Mouse (Mus musculus) CH12.LX (cell line): ENCODE measurements around the gene Itgb3bp. TPM values are rescaled to one million over a fixed set of nuclear protein-coding genes. Genes with fewer than 3 reads are reported as not detected.

ENCODE experiments used
- DNase-seq: peaks from one replicate; pipeline ENCODE4 v3.0.0-alpha.2; 2013; ENCODE audit errors: extremely low read depth
- H3K27ac ChIP-seq: 2 replicates; pipeline ENCODE4 v1.5.1; 2012; ENCODE audit warnings: low read depth, mild to moderate bottlenecking, control low read depth, moderate library complexity; ENCODE audit not compliant: insufficient read depth
- H3K27me3 ChIP-seq: replicated peaks from 2 replicates; pipeline ENCODE3; 2012; ENCODE audit warnings: inconsistent platforms
- H3K36me3 ChIP-seq, 2 experiments: replicated peaks in 1 of 2; 2 replicates each; pipeline versions ENCODE3 to v1.6.1; 2012; ENCODE audit warnings: inconsistent platforms in 1 of 2, low read length in 1 of 2, mild to moderate bottlenecking in 1 of 2, mixed read lengths in 1 of 2, moderate library complexity in 1 of 2; ENCODE audit not compliant: control insufficient read depth in 1 of 2, insufficient read depth in 1 of 2
- H3K4me1 ChIP-seq, 2 experiments: 2 replicates each; pipeline ENCODE4 v1.6.1; 2012; ENCODE audit warnings: inconsistent platforms in 1 of 2, moderate library complexity in 1 of 2; ENCODE audit not compliant: insufficient read depth in 2 of 2, control insufficient read depth in 1 of 2
- H3K4me2 ChIP-seq: 2 replicates; pipeline ENCODE4 v1.6.1; 2012; ENCODE audit warnings: low read depth, mild to moderate bottlenecking, control low read depth; ENCODE audit not compliant: poor library complexity, insufficient read depth, severe bottlenecking
- H3K4me3 ChIP-seq, 3 experiments: fragments of 150-350 bp in 1 of 3; sonication (generic) in 1 of 3; replicated peaks in 1 of 3; 2 replicates each; pipeline versions ENCODE3 to v1.5.1; 2011 to 2012; ENCODE audit warnings: low read depth in 2 of 3, low read length in 2 of 3, mild to moderate bottlenecking in 2 of 3, moderate library complexity in 2 of 3, control low read depth in 1 of 3, improper control_type of control experiment in 1 of 3, inconsistent platforms in 1 of 3, mixed read lengths in 1 of 3; ENCODE audit not compliant: poor library complexity in 1 of 3
- H3K79me2 ChIP-seq: replicated peaks from 2 replicates; pipeline ENCODE4 v1.6.1; 2012; ENCODE audit warnings: mild to moderate bottlenecking, moderate library complexity; ENCODE audit not compliant: control insufficient read depth, poor library complexity, insufficient read depth, severe bottlenecking; ENCODE audit errors: extremely low read depth
- H3K9ac ChIP-seq: 2 replicates; pipeline ENCODE4 v1.6.1; 2012; ENCODE audit warnings: low read depth, mild to moderate bottlenecking, control low read depth, moderate library complexity; ENCODE audit not compliant: insufficient read depth
- H3K9me3 ChIP-seq: replicated peaks from 2 replicates; pipeline ENCODE3; 2012; ENCODE audit warnings: low read length, inconsistent platforms, mixed read lengths
- BHLHE40 ChIP-seq: IDR thresholded peaks from 2 replicates; pipeline ENCODE4 v1.6.1; 2011; ENCODE audit warnings: mild to moderate bottlenecking, low read depth, low read length, improper control_type of control experiment
- CHD2 ChIP-seq: IDR thresholded peaks from 2 replicates; pipeline ENCODE4 v1.6.1; 2011; ENCODE audit warnings: low read length, improper control_type of control experiment
- EP300 ChIP-seq: IDR thresholded peaks from 2 replicates; pipeline ENCODE4 v1.6.1; 2011; ENCODE audit warnings: low read length, improper control_type of control experiment
- KAT2A ChIP-seq: IDR thresholded peaks from 2 replicates; pipeline ENCODE4 v1.6.1; 2012; ENCODE audit warnings: low read length, improper control_type of control experiment, inconsistent platforms; ENCODE audit not compliant: insufficient replicate concordance
- MAFK ChIP-seq: IDR thresholded peaks from 2 replicates; pipeline ENCODE4 v1.6.1; 2011; ENCODE audit warnings: low read length, improper control_type of control experiment; ENCODE audit not compliant: insufficient replicate concordance
- MAZ ChIP-seq: IDR thresholded peaks from 2 replicates; pipeline ENCODE4 v1.6.1; 2012; ENCODE audit warnings: low read depth, mild to moderate bottlenecking, inconsistent platforms, low read length, improper control_type of control experiment, moderate library complexity
- MEF2A ChIP-seq: IDR thresholded peaks from 2 replicates; pipeline ENCODE4 v1.6.1; 2014; ENCODE audit warnings: low read depth, mild to moderate bottlenecking, inconsistent platforms, low read length, improper control_type of control experiment, borderline replicate concordance
- MXI1 ChIP-seq: IDR thresholded peaks from 2 replicates; pipeline ENCODE4 v1.6.1; 2011; ENCODE audit warnings: mild to moderate bottlenecking, low read depth, low read length, improper control_type of control experiment
- NELFE ChIP-seq: IDR thresholded peaks from 2 replicates; pipeline ENCODE4 v1.6.1; 2011; ENCODE audit warnings: low read depth, low read length, improper control_type of control experiment
- POLR2AphosphoS2 ChIP-seq: IDR thresholded peaks from 2 replicates; pipeline ENCODE4 v1.6.1; 2011; ENCODE audit warnings: low read depth, low read length, improper control_type of control experiment
- RAD21 ChIP-seq: IDR thresholded peaks from 2 replicates; pipeline ENCODE4 v1.6.1; 2011; ENCODE audit warnings: low read depth, mild to moderate bottlenecking, low read length, improper control_type of control experiment, moderate library complexity
- RCOR1 ChIP-seq: conservative IDR thresholded peaks from 2 replicates; pipeline ENCODE4 v1.6.1; 2012; ENCODE audit warnings: low read depth, mild to moderate bottlenecking, inconsistent platforms, low read length, improper control_type of control experiment
- SIN3A ChIP-seq: IDR thresholded peaks from 2 replicates; pipeline ENCODE4 v1.6.1; 2012; ENCODE audit warnings: low read length, improper control_type of control experiment, inconsistent platforms
- TCF12 ChIP-seq: IDR thresholded peaks from 2 replicates; pipeline ENCODE4 v1.6.1; 2014; ENCODE audit warnings: low read depth, mild to moderate bottlenecking, inconsistent platforms, low read length, improper control_type of control experiment
- UBTF ChIP-seq: IDR thresholded peaks from 2 replicates; pipeline ENCODE4 v1.6.1; 2012; ENCODE audit warnings: low read depth, mild to moderate bottlenecking, inconsistent platforms, low read length, improper control_type of control experiment, moderate library complexity
- USF2 ChIP-seq: conservative IDR thresholded peaks from 2 replicates; pipeline ENCODE4 v1.6.1; 2011; ENCODE audit warnings: low read depth, low read length, improper control_type of control experiment
- ZC3H11A ChIP-seq: IDR thresholded peaks from 2 replicates; pipeline ENCODE4 v1.6.1; 2012; ENCODE audit warnings: low read depth, mild to moderate bottlenecking, inconsistent platforms, low read length, improper control_type of control experiment
- ZMIZ1 ChIP-seq: IDR thresholded peaks from 2 replicates; pipeline ENCODE4 v1.6.1; 2012; ENCODE audit warnings: low read depth, mild to moderate bottlenecking, inconsistent platforms, low read length, improper control_type of control experiment
- ZNF384 ChIP-seq: IDR thresholded peaks from 2 replicates; pipeline ENCODE4 v1.6.1; 2012; ENCODE audit warnings: low read depth, low read length, improper control_type of control experiment, inconsistent platforms
- dilution Hi-C: fragments of 300-500 bp; cut with MboI; formaldehyde crosslinking; loops from 2 replicates; pipeline ENCODE4 v1.14.3; 2020; ENCODE audit warnings: low sequenced_read_pairs; ENCODE audit not compliant: extremely low pct_unique_long_range_greater_than_20kb, extremely low pct_ligation_motif_present
- in situ Hi-C: fragments of 300-500 bp; cut with MboI; formaldehyde crosslinking; loops from 3 replicates; pipeline ENCODE4 v1.14.3; 2019; ENCODE audit warnings: low sequenced_read_pairs, low pct_ligation_motif_present, low pct_unique_long_range_greater_than_20kb, mixed read lengths
- polyA plus RNA-seq: library from polyadenylated mRNA; unstranded; fragments of >175 nt; gene quantifications from 2 replicates; pipeline ENCODE4 v1.2.1, GENCODE M21; 2012; ENCODE audit warnings: low read depth; ENCODE audit not compliant: insufficient read length
- total RNA-seq, 2 experiments: library from RNA; depleted of rRNA; stranded (reverse); fragments of 300-350 nt in 1 of 2; fragments of >200 nt in 1 of 2; gene quantifications; 2 replicates each; pipeline ENCODE4 v1.2.3; 2012 to 2014

The Itgb3bp gene
- total and polyA plus RNA-seq, 3 experiments = 9.9 to 29.1 (median 22.0) TPM

GRCm38 (mm10) chr4:99972886-99973285, 43.3 kb upstream of the Itgb3bp start:
- TF ChIP-seq MXI1 (no peak), CHD2 (no peak), MAZ (no peak), BHLHE40 (no peak), EP300 (no peak), USF2 (no peak)

DNA sequence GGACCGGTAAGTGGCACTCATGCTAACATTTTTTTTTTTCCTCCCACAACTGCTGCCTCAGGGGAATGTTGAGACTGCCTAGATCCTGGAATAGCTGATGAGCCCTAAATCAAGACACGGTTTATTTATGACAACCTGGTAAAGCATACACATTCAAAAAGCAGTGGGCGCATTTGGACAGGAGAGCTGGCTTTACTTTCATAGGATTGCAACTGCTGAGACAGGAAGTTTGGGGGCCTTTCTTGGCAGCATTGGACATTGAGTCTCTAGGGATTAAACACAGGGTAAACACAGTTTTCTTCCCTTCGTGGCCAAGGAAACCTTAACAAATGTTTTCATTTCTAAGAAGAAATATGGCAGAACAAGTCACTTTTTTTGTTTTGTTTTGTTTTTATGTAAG, 40.5 kb upstream of the Itgb3bp start:
- Histone ChIP-seq H3K79me2 (no peaks in the 10 kb centered on the region), H3K4me3 (no peak overlapping the region), H3K9me3 (no peaks in the 10 kb centered on the region), H3K4me1 (no peaks in the 10 kb centered on the region), H3K9ac (no peak overlapping the region), H3K27ac (no peak overlapping the region), H3K4me2 (no peak overlapping the region), H3K27me3 (no peaks in the 10 kb centered on the region), H3K36me3 (peaks cover 16 to 82% of the 10 kb centered on the region in 2 experiments)
- no peak for DNase-seq
- in situ Hi-C loops (no loop called here), dilution Hi-C loops (no loop called here)
- TF ChIP-seq KAT2A (no peak), RCOR1 (no peak), MXI1 (no peak), ZNF384 (no peak), MAFK (no peak), SIN3A (no peak), POLR2AphosphoS2 (no peak)

More at GRCm38 (mm10) chr4:99972886-99973285, 43.3 kb upstream of the Itgb3bp start:
- Histone ChIP-seq H3K4me2 (no peak overlapping the region), H3K79me2 (no peaks in the 10 kb centered on the region), H3K4me1 (no peaks in the 10 kb centered on the region), H3K27me3 (no peaks in the 10 kb centered on the region), H3K36me3 (peaks cover 6 to 67% of the 10 kb centered on the region in 2 experiments), H3K27ac (no peak overlapping the region), H3K4me3 (no peak overlapping the region), H3K9me3 (no peaks in the 10 kb centered on the region), H3K9ac (no peak overlapping the region)
- dilution Hi-C loops (no loop called here), in situ Hi-C loops (no loop called here)
- no peak for DNase-seq

- Histone ChIP-seq H3K79me2 (no peaks in the 10 kb centered on the region), H3K27ac (no peak overlapping the region), H3K4me2 (no peak overlapping the region), H3K4me3 (no peak overlapping the region), H3K9ac (no peak overlapping the region), H3K27me3 (no peaks in the 10 kb centered on the region), H3K4me1 (no peaks in the 10 kb centered on the region), H3K36me3 (peaks cover 20 to 83% of the 10 kb centered on the region in 2 experiments), H3K9me3 (no peaks in the 10 kb centered on the region)
- dilution Hi-C loops = no loop called here
- DNase-seq = no peak
- in situ Hi-C loops = no loop called here
- TF ChIP-seq RAD21 = no peak
- TF ChIP-seq NELFE = no peak
- no peak for TF ChIP-seq ZMIZ1
- no peak for TF ChIP-seq MEF2A
- TF ChIP-seq TCF12 = no peak
- TF ChIP-seq UBTF = no peak
- TF ChIP-seq ZC3H11A = no peak
- TF ChIP-seq BHLHE40 = no peak
These were observed 39.7 kb upstream of the Itgb3bp start for GRCm38 (mm10) chr4:99969328-99969727.
